Mouse (Mus musculus) liver, embryonic 13.5 days (tissue): ENCODE measurements around the gene Ifrd2. TPM values are rescaled to one million over a fixed set of nuclear protein-coding genes. Genes with fewer than 3 reads are reported as not detected.

Source experiments
- ATAC-seq: fragments of 200-750 bp; cut with Nextera tagmentation; 2 replicates; pipeline ENCODE4 v1.8.0; 2017; ENCODE audit warnings: low read depth, mild to moderate bottlenecking, moderate number of reproducible peaks, moderate library complexity
- DNase-seq: peaks from one replicate; pipeline ENCODE4 v3.0.0; 2022
- H3K27ac ChIP-seq: fragments of 300-500 bp; sonication (generic); 2 replicates; pipeline ENCODE4 v1.5.1; 2015; ENCODE audit warnings: moderate library complexity, mild to moderate bottlenecking, inconsistent platforms
- H3K27me3 ChIP-seq: fragments of 300-500 bp; sonication (generic); 2 replicates; pipeline ENCODE4 v1.6.1; 2015; ENCODE audit warnings: mild to moderate bottlenecking, inconsistent platforms
- H3K36me3 ChIP-seq: fragments of 300-500 bp; sonication (generic); 2 replicates; pipeline ENCODE4 v1.6.1; 2015; ENCODE audit warnings: mild to moderate bottlenecking, inconsistent platforms
- H3K4me1 ChIP-seq: fragments of 300-500 bp; sonication (generic); replicated peaks from 2 replicates; pipeline ENCODE4 v1.6.1; 2015; ENCODE audit warnings: inconsistent platforms
- H3K4me2 ChIP-seq: fragments of 300-500 bp; sonication (generic); 2 replicates; pipeline ENCODE4 v1.6.1; 2015; ENCODE audit warnings: inconsistent platforms, mild to moderate bottlenecking, moderate library complexity
- H3K4me3 ChIP-seq: fragments of 300-500 bp; sonication (generic); replicated peaks from 2 replicates; pipeline ENCODE4 v1.5.1; 2015; ENCODE audit warnings: mild to moderate bottlenecking, inconsistent platforms
- H3K9ac ChIP-seq: fragments of 300-500 bp; sonication (generic); 2 replicates; pipeline ENCODE4 v1.6.1; 2015; ENCODE audit warnings: mild to moderate bottlenecking, inconsistent platforms
- H3K9me3 ChIP-seq: fragments of 300-500 bp; sonication (generic); replicated peaks from 2 replicates; pipeline ENCODE4 v1.6.1; 2016; ENCODE audit warnings: inconsistent platforms
- WGBS: fragments of 180-500 bp; shearing (Covaris S2); methylation state at CpG from one replicate; pipeline ENCODE4 v1.1.7; 2015; ENCODE audit not compliant: insufficient replicate concordance; 5-methylcytosine and 5-hydroxymethylcytosine counted together
- polyA plus RNA-seq: library from polyadenylated mRNA; unstranded; fragments of >200 nt; fragmentation: Nextera tagmentation; extraction: Ambion mirVana; gene quantifications from 2 replicates; pipeline ENCODE4 v1.2.1, GENCODE M21; 2015

Ifrd2 gene
- polyA plus RNA-seq, 1 experiment from 2014 or later: 175 TPM

DNA sequence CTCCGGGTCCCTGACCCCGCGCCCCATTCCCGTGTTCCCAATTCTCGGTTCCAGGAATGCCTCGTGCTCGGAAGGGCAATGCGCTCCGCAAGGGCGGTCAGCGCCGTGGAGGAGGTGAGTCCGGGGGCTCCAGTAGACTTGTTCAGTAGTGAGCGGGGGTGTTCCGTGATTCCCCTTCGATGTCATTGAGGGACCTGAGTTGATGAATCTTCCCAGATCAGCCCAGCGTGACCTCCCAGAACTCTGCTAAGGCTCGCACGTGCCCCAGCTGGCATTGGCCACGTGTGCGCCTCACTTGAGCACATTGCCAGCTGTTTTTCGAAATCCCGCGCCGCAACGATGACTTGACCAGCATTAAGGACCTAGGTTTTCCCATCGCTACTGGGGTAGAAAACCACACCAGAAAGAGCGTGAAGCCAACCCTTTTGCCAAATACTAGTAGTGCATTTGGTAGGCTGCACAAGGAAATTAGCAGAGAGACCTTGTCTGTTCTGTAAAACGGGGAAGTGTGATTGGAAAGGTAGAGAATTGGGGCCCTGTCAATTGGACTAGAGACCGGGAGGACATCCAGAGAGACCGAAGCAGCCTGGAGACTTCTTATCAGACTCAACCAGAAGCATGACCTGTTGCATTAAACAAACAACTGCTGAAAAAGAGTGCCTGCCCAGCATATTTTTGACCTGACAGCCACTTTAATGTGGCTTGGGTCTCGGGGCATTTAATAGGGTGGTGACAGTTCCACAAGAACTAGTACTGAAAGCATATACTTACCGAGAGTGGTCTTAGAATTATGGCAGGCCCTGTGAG is 594 bp downstream of the Ifrd2 start:
- H3K36me3 ChIP-seq: peaks cover 70% of the 10 kb centered on the region
- ATAC-seq (peak; percentile 13), DNase-seq (peak; percentile 70)
- peaks cover 73% of the 10 kb centered on the region for H3K4me1 ChIP-seq
- no peaks in the 10 kb centered on the region for H3K27me3 ChIP-seq
- peak overlapping the region; percentile 80 for H3K4me3 ChIP-seq
- H3K27ac ChIP-seq: peak overlapping the region; percentile 99
- no peaks in the 10 kb centered on the region for H3K9me3 ChIP-seq
- peak overlapping the region; percentile 89 for H3K9ac ChIP-seq
- peak overlapping the region; percentile 85 for H3K4me2 ChIP-seq
- WGBS: 1% methylated on average over 33 of the region's 33 CpGs

DNA sequence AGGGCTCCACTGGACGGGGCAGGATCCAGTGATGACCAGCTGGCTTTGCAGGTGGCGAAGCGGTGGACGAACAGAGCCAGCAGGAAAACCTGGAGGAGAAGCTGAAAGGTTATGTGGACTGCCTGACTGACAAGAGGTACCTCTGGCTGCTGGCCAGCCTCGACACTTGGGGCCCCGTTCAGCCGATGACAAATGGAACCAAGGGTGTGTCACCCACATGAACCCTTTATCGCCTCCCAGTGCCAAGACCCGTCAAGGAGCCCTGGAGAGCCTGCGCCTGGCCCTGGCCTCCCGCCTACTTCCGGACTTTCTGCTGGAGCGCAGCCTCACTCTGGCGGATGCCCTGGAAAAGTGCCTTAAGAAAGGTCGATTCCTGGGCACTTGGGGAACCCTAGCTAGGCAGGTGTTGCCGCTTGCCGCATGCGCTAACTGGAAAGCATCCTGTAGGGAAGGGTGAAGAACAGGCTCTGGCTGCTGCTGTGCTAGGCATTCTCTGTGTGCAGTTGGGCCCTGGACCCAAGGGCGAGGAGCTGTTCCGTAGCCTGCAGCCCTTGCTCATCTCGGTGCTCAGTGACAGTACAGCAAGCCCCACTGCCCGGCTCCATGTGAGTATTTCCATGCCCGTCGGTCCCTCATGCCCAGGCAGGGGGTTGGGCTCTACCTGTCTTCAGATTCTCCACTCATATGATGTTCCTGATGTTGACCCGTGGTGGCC is 2.8 kb downstream of the Ifrd2 start:
- H3K9ac ChIP-seq: peak overlapping the region; percentile 89
- H3K36me3 ChIP-seq: peaks cover 70% of the 10 kb centered on the region

DNA sequence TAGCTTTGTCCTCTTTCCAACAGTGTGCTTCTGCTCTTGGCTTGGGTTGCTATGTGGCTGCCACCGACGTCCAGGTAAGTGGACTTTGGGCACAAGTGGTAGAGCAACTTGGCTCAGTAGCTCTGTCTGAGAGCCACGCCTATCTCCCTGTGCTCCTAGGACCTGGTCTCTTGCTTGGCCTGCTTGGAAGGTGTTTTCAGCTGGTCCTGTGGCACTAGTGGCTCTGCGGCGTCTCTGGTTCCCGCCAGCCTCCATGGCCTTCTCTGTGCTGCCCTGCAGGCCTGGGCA is 3.3 kb downstream of the Ifrd2 start:
- Histone ChIP-seq H3K27ac (peak overlapping the region; percentile 99), H3K4me1 (peaks cover 54% of the 10 kb centered on the region), H3K4me3 (peak overlapping the region; percentile 80), H3K9ac (peak overlapping the region; percentile 89), H3K36me3 (peaks cover 67% of the 10 kb centered on the region), H3K27me3 (no peaks in the 10 kb centered on the region), H3K9me3 (no peaks in the 10 kb centered on the region), H3K4me2 (peak overlapping the region; percentile 85)
- ATAC-seq (no peak), DNase-seq (no peak)
- WGBS: 90% methylated on average over 6 of the region's 6 CpGs

More for the DNA sequence above, 2.8 kb downstream of the Ifrd2 start:
- no peaks in the 10 kb centered on the region for H3K9me3 ChIP-seq
- H3K4me2 ChIP-seq: peak overlapping the region; percentile 85
- H3K27ac ChIP-seq: peak overlapping the region; percentile 99
- no peaks in the 10 kb centered on the region for H3K27me3 ChIP-seq
- DNase-seq: peak; percentile 67
- peak; percentile 20; the same call in 1 of the 2 replicates for ATAC-seq
- peaks cover 59% of the 10 kb centered on the region for H3K4me1 ChIP-seq
- WGBS: 69% methylated on average over 25 of the region's 25 CpGs
- peak overlapping the region; percentile 80 for H3K4me3 ChIP-seq

DNA sequence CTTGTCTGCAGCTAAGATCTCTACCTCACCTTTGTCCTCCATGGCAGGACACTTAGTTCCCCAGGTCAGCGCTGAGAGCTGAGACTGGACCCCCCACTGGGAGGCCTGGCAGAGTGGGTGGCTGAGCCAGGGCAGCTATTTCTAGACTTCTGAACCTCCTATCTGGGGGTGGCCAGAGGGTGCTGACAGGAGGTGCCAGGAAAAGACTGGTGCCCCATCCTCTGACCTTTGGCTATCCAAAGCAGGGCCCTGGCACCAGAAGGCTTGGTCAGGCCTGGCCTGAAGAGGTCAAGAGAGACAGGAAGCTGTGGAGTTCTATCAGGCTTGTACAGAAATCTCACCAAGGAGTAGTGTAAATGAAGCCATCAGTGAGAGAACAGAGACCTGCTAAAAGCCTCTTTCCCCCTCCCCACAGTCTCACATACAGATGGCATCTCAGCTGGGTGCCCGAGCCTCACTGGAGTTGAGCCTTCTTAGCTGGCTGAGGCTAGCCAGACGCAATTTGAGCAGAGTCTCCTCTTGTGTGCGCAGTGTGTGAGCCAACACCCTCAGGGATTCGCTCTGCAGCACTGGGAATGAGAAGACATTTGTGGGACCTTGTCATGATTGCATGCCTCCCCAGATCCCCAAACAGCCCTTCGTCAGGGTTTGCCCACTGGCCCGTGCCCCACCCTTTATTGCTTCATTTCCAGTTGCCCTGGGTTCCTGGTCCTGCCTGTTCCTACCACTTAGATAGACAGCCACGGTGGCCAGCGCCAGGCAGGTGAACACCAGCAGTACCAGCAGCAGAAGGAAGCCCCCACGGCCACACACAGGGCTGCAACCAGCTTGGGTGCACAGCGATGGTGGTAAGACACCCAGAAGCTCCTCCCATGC is 5.9 kb downstream of the Ifrd2 start:
- Histone ChIP-seq H3K36me3 (peaks cover 71% of the 10 kb centered on the region), H3K27me3 (peaks cover under 1% of the 10 kb centered on the region; the same call in 1 of the 2 replicates), H3K9me3 (no peaks in the 10 kb centered on the region), H3K4me2 (no peak overlapping the region), H3K4me1 (peaks cover 59% of the 10 kb centered on the region), H3K9ac (no peak overlapping the region), H3K4me3 (no peak overlapping the region), H3K27ac (peak overlapping the region; percentile 40; the same call in 1 of the 2 replicates)
- whole genome bisulfite sequencing: 86% methylated on average over 11 of the region's 11 CpGs
- DNase-seq: no peak
- ATAC-seq: no peak

DNA sequence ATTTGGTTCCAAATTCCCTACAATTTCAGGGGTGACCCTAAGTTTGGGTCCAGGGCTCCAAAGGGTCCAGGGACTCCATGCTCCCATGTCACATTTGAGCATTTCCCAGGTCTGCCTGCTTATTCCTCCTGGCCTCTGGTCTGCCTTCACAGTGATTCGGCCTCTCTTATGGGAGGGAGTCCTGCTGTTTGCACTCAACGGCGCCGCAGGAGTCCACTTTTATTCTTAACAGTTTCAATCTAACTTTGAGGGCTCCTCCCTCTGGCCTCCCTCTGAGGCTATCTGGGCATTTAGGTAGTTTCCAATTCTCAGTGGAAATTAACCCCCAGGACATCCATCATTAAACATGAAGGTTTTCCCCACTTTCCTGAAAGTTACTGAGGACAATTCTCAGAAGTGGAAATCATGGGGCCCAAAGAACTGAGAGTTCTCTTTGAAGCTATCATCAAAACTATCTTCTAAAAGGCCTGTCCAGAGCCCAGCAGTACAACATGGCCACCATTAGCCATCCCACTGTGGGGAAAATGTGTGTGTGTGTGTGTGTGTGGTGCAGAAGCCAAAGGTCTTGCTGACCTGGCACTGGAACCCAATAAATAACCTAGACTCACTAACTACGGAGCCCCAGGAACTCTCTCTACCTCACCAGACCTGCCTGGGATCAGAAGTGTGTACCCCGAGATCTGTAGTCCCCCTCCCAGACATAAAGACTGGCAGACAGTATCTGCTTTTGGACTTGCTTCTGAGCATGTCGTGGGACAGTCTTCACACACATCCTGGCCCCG is 7.0 kb downstream of the Ifrd2 start:
- no peak overlapping the region for H3K4me2 ChIP-seq
- WGBS: 81% methylated on average over 8 of the region's 8 CpGs
- DNase-seq: no peak
- H3K4me1 ChIP-seq: peaks cover 59% of the 10 kb centered on the region
- no peak for ATAC-seq
- H3K27me3 ChIP-seq: peaks cover 12% of the 10 kb centered on the region
- H3K9ac ChIP-seq: no peak overlapping the region
- H3K4me3 ChIP-seq: no peak overlapping the region
- H3K27ac ChIP-seq: no peak overlapping the region
- H3K9me3 ChIP-seq: no peaks in the 10 kb centered on the region
- H3K36me3 ChIP-seq: peaks cover 62% of the 10 kb centered on the region

DNA sequence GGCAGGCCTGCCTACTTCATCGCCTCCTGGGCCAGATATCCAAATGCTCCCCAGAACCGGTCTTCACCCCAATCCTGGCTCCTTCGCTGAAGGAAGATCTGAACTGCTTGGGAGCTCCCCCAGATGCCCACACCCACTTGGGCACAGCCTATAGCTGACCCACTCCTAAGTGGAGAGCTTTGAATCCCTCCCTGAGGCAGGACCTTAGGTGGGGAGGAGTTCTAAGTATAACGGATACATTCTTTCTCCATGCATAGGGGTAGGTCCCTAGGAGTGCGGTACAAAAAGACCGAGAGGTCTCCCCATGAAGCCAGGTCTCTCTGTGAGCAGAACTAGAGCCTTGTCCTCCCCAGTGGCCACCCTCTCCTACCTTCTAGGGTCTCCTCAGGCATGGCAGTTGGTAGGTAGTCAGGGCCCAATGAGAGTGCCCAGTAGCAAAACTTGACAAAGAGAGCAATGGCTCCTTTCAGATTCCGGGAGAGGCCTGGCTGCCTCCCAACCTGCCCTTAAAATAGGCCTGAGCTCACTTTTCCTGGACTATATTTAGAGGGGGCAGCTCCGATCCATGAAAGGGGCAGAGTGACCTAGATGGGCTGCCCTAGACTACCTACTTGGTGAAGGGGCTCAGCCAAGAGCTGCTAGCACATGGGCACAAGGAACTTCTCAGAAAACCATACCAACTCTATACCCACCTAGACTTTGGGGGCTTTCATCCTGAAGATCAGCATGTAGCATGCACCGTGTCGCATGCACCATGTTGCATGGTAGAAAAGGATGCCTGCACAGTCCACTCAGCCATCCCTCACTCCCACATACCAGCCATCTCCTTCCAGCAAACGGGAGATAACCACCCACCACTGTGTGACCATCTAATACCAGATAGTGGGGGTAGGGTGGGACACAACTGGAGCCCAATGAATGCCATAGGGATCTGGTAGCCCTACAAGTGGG is 9.5 kb downstream of the Ifrd2 start:
- H3K4me3 ChIP-seq: no peak overlapping the region
- peaks cover 38% of the 10 kb centered on the region for H3K36me3 ChIP-seq
- no peak overlapping the region for H3K4me2 ChIP-seq
- H3K9me3 ChIP-seq: no peaks in the 10 kb centered on the region
- H3K4me1 ChIP-seq: peaks cover 47% of the 10 kb centered on the region
- DNase-seq (no peak), ATAC-seq (no peak)
- H3K9ac ChIP-seq: no peak overlapping the region
- 77% methylated on average over 11 of the region's 11 CpGs for WGBS
- H3K27me3 ChIP-seq: peaks cover 31% of the 10 kb centered on the region
- H3K27ac ChIP-seq: no peak overlapping the region

DNA sequence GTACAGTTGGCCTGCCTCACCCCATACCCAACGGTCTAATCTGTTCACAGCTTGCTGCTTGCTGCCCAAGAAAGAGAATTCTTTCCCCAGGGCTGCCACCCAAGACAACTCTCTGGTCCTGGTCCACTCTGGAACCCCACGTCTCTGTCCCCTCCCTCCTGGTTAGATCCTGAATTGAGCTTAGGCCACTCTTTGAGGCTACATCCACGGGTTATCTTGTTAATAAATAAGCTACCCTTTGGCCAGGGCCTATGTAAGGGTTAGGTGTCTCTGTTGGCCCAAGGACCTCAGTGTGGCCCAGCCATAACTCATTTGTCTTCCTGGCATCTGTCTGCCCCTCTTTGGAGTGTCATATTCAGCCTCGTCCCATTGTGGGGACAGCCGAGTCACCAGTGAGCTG is 10.9 kb downstream of the Ifrd2 start:
- no peak for ATAC-seq
- Histone ChIP-seq H3K4me3 (no peak overlapping the region), H3K4me1 (peaks cover 53% of the 10 kb centered on the region), H3K27ac (no peak overlapping the region), H3K36me3 (peaks cover 23% of the 10 kb centered on the region), H3K9ac (no peak overlapping the region), H3K27me3 (peaks cover 34% of the 10 kb centered on the region), H3K4me2 (no peak overlapping the region), H3K9me3 (no peaks in the 10 kb centered on the region)
- DNase-seq: no peak
- WGBS: 61% methylated on average over 5 of the region's 5 CpGs

DNA sequence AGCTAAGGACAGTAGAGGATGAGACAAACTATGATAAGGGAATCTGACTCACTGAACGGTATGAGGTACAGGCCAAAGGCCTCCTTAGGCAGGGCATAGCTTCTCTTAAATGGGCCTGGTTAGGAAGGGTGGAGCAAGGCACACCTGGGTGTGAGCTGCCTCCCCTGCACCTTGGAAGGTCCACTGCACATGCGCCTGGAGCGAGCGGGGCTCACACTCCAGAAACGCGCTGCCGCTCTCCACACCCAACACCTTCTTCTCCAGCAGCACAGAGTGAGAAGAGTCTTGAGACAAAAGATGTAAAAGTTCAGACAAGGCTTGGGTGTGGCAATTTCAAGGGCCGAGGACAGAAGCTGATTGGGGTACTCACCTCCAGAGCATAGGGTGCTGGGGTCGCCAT is 12.0 kb downstream of the Ifrd2 start:
- DNase-seq (no peak), ATAC-seq (no peak)
- Histone ChIP-seq H3K27ac (no peak overlapping the region), H3K4me1 (peaks cover 49% of the 10 kb centered on the region), H3K9ac (no peak overlapping the region), H3K4me3 (no peak overlapping the region), H3K4me2 (no peak overlapping the region), H3K27me3 (peaks cover 42% of the 10 kb centered on the region), H3K36me3 (peaks cover 13% of the 10 kb centered on the region), H3K9me3 (no peaks in the 10 kb centered on the region)
- WGBS: 76% methylated on average over 9 of the region's 9 CpGs

DNA sequence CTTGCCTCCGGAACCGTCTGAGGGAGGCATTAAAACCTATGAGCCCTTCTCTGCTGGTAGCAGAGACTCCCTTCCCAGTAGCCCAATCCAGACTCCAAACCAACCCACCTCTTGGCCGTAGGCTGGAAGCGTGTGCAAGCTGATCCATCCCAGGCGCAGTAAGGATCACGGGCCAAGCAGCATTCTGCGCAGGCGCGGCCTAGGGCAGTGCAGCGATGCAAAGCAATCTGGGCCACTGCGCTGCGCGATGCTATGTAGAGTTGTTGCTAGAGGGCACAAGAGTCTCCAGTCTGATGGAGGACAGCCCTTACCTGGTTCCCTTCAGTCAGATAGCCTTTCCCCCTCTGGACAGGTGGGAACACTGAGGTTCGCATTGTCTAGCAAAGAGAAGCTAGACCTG is 12.4 kb downstream of the Ifrd2 start:
- no peaks in the 10 kb centered on the region for H3K9me3 ChIP-seq
- H3K4me1 ChIP-seq: peaks cover 52% of the 10 kb centered on the region

DNA sequence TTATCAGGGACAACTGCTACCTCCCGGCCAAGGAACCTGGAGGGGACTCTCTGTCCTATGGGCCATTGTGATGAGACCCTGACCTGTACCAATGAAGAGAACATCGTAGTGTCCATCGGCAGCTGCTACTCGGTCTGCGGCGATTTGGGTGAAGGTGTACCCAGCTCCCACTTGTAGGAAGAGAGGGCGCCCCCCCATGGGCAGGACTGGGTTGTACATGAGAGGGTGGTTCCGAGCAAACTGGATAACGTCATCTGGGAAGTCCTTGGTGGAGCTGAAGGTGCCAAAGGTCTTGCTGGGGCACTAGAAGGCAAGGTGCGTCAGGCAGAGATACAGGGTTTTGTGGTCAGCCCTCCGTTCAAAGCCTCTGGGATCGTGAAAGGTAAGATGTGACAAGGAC is 13.3 kb downstream of the Ifrd2 start:
- ATAC-seq (no peak), DNase-seq (no peak)
- Histone ChIP-seq H3K27me3 (peaks cover 45% of the 10 kb centered on the region), H3K4me3 (no peak overlapping the region), H3K9ac (no peak overlapping the region), H3K27ac (no peak overlapping the region), H3K36me3 (peaks cover 4% of the 10 kb centered on the region; the same call in 1 of the 2 replicates), H3K9me3 (no peaks in the 10 kb centered on the region), H3K4me2 (no peak overlapping the region), H3K4me1 (peaks cover 59% of the 10 kb centered on the region)
- 61% methylated on average over 12 of the region's 12 CpGs for WGBS

More for the DNA sequence above, 12.4 kb downstream of the Ifrd2 start:
- Histone ChIP-seq H3K27me3 (peaks cover 42% of the 10 kb centered on the region), H3K27ac (no peak overlapping the region), H3K4me2 (no peak overlapping the region), H3K36me3 (peaks cover 9% of the 10 kb centered on the region), H3K4me3 (no peak overlapping the region), H3K9ac (no peak overlapping the region)
- whole genome bisulfite sequencing: 61% methylated on average over 14 of the region's 14 CpGs
- DNase-seq (no peak), ATAC-seq (no peak)
